Mouse (Mus musculus): Measurements from ENCODE around the gene Kcnd3.
"Not testable (repeated sequence)": the region's sequence is repeated elsewhere in the genome, so short reads cannot be mapped to it uniquely, and the experiment has no call there.

Kcnd3 gene

DNA sequence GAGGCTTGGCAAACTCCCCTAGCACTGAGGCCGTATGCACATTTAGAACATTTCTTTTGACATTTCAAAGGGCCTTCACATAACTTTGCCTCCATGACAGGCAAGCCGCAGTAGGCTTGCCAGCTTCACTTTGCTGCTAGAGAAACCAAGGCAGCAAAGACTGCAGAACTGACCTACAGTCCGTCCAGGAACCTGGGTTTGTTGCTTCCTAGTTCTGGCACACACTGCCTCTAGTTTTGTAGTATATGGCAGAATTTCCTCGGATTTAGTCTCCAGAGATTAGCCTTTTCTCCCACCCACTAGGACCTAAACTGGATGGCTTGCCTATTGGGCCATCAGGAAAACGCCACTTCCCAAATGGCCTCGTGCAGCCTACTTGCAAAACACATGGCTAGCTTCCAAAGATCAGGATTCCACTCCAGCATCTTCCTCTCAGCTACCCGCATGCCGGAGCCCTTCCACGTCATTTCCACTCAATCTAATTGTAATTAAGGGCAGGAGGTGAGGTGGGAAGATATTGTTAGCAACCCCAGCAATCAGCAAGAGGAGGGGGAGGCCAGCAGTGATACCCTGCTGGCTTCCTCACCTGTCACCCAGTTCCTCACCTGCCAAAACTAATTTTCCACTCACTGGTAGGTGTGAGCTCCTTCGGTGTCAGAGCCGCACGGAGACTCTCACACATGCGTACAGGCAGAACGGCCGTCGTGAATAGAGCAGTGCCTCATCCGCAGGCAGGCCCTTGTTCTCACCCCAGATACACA is 244.4 kb downstream of the Kcnd3 start:
- DNase-seq (ENCODE audit: low spot score in 2 of 2) = no peak

DNA sequence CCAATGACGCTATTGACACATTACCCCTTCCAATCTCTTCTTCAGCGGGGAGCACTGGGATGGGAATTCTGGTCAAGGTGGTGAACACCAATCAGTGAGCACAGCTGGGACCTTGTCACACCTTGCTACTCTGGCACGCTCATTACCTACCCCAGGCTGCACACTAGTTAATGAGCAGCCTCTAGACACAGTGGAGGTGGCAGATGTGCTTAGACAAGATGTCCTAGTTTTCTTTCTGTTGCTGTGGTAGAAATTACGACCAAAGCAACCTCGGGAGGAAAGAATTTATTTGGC is 245.0 kb downstream of the Kcnd3 start:
- DNase-seq (ENCODE audit: low spot score in 2 of 2) = no peak

DNA sequence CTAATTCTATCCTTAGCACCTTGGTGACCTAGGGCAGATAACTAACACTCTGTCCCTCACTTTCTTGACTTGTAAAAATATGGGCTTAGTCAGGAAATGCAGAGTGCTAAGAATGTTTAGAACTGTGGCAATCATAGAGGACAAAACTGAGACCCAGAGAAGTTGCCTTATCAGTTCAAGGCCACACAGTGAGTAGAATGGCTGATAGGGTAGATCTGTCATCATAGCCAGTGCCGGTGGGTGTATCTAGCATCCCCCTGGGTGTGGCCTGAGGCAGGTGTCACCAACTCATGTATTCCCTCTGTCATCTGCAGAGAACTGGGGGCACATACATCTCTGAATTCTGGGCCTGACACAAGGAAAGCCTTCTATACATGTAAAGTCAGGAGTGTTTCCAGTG is 246.2 kb downstream of the Kcnd3 start:
- no peak for DNase-seq (ENCODE audit: low spot score in 2 of 2)

- no peak for DNase-seq (ENCODE audit: low spot score in 2 of 2)
These were observed 247.3 kb downstream of the Kcnd3 start for GRCm38 (mm10) chr3:105699241-105699933.

DNA sequence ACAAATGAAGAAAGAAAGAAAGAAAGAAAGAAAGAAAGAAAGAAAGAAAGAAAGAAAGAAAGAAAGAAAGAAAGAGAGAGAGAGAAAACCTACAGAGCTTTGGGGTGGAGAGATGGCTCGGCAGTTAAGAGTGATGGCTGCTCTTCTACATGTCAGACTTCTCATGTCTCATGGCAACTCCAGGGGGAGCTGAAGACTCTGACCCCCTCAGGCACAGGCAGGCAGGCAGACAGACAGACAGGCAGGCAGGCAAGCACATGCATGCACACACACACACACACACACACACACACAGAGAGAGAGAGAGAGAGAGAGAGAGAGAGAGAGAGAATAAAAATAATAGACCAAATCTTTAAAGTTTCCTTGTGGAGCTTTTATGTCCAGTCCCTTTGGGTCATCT is 248.7 kb downstream of the Kcnd3 start:
- not testable (repeated sequence) for DNase-seq (ENCODE audit: low spot score in 2 of 2)

- DNase-seq (ENCODE audit: low spot score in 2 of 2) = no peak
These were observed 249.3 kb downstream of the Kcnd3 start for GRCm38 (mm10) chr3:105701399-105701798.

GRCm38 (mm10) chr3:105703571-105703970 is 251.4 kb downstream of the Kcnd3 start:
- no peak for DNase-seq (ENCODE audit: low spot score in 2 of 2)

- peak; percentile 60 to 70 for DNase-seq (ENCODE audit: low spot score in 2 of 2)
These were observed 252.2 kb downstream of the Kcnd3 start, which contains the start of gene Inka2 for GRCm38 (mm10) chr3:105704031-105705008. Gene Inka2 (plus strand): TSS chr3:105704599.

DNA sequence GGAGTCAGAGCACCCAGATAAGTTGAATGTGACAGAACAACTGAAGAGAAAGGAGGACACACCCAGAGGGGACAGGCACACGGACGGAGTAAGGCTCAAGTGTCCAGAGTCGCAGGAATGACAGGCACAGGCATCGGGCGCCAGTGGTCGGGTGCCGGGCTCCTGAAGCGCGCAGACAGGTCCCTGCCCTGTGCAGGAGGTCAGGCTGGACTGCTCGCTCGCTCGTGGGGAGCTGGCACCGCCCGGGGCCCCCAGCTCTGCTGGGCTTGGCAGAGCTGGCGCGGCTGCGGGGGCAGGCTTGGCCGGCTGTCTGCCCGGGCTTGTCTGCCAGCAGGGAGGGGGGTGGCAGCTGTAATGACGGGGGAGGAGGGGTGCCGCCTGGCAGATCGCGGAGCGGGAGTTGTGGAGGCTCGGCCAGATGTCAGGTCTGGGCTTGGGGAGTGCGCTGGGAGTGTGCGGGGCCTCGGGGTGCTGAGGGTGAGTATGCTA is 253.0 kb downstream of the Kcnd3 start:
- DNase-seq (ENCODE audit: low spot score in 2 of 2) = peak; percentile 61 to 73

DNA sequence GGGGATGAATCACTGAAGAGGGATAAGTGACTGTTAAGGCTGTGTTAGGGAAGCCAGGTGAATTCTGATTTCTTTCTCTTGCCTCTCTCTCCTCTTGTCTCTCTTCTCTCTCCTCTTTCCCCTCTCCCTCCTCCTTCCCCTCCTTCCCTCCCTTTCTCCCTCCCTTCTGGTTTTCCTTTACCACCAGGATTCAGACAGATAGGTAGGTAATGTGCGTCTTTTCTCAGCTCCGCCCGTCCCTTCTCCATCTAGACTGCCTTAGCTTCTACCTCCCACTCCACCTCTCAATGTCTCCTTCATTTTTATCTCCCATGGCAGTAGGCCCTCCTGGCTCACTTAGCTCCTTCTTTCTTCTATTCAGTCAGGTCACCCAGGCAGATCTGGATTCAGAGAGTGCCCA is 253.4 kb downstream of the Kcnd3 start:
- DNase-seq (ENCODE audit: low spot score in 2 of 2) = no peak

GRCm38 (mm10) chr3:105706366-105707020 is 254.4 kb downstream of the Kcnd3 start:
- DNase-seq (ENCODE audit: low spot score in 2 of 2) = no peak

DNA sequence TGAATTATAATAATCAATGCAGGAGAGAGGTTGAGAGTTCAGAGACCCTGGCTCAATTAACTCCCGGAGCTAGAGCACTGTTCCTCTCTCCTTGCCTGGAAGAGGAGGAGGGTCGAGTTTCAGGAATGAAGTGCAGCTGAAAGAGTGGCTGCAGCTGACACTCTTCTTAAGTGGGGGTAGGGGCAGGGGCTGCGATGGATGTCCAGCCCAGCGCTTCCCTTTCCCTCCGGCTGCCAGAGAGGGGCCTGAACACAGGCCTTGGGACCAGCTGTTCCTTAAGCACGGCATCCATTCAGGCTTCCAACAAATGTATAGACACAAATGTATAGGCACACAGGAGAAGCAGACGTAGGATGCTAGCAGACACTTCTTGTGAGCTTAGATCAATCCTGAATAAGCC is 255.5 kb downstream of the Kcnd3 start:
- no peak for DNase-seq (ENCODE audit: low spot score in 2 of 2)

DNA sequence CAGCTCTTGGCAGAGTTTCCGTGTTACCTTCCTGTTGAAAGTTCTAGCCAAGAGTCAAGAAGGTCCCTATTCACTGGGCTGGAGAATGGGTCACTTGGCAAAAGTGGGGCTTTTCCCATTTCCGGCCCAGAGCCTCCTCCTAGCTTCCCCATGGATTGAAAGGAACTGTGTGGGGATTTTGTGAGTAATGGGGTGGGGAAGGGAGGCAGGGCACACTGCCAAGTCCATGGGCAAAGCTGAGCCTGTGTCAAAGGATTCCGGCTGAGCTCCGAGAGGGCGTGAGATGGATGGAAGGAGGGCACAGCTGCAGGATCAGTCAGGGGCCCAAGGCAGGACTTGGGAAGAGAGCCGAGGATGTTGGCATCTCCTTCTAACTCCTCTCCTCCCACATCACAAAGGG is 258.1 kb downstream of the Kcnd3 start:
- DNase-seq (ENCODE audit: low spot score in 2 of 2) = no peak

DNA sequence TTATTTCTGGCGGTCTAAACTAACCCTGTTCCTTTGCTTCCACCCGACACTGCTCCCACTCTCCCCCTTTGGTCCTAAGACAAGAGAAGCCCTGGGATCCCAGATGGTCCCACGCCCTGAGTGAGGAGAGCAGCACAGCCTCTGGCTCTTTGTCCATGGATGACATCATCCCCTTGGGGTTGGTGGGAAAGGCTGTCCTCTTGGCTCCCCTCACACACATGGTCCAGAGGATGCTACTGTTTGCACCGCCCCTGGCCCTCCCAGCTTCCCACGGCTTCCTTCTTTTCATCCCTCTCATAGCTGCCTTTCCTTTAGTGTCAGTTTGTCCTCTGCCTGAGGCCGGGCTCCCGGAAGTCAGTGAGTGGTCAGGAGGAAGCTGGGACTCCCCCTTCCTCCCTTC is 259.6 kb downstream of the Kcnd3 start:
- no peak for DNase-seq (ENCODE audit: low spot score in 2 of 2)

DNA sequence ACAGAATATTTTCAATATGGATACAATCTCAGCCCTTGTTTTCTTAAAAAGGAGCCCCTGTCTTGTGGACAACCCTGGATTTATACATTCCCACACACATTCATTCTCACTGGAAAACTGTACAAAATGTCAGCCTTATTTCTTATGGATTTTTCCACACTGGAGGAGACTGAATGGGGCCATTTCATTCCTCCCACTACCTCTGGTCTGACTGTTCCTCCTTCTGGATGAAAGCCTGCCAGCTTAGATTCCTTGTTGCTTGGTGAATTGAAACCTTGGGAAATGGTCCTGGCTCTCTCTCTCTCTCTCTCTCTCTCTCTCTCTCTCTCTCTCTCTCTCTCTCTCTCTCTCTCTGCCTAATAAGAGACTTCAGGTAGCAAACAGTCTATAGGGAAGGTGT is 260.7 kb downstream of the Kcnd3 start:
- DNase-seq (ENCODE audit: low spot score in 2 of 2) = no peak

- no peak for DNase-seq (ENCODE audit: low spot score in 2 of 2)
These were observed 262.1 kb downstream of the Kcnd3 start for GRCm38 (mm10) chr3:105714091-105714819.

- DNase-seq (ENCODE audit: low spot score in 2 of 2) = no peak
These were observed 262.7 kb downstream of the Kcnd3 start for GRCm38 (mm10) chr3:105714820-105715167.

- DNase-seq (ENCODE audit: low spot score in 2 of 2) = no peak
These were observed 264.3 kb downstream of the Kcnd3 start for GRCm38 (mm10) chr3:105716353-105717000.

DNA sequence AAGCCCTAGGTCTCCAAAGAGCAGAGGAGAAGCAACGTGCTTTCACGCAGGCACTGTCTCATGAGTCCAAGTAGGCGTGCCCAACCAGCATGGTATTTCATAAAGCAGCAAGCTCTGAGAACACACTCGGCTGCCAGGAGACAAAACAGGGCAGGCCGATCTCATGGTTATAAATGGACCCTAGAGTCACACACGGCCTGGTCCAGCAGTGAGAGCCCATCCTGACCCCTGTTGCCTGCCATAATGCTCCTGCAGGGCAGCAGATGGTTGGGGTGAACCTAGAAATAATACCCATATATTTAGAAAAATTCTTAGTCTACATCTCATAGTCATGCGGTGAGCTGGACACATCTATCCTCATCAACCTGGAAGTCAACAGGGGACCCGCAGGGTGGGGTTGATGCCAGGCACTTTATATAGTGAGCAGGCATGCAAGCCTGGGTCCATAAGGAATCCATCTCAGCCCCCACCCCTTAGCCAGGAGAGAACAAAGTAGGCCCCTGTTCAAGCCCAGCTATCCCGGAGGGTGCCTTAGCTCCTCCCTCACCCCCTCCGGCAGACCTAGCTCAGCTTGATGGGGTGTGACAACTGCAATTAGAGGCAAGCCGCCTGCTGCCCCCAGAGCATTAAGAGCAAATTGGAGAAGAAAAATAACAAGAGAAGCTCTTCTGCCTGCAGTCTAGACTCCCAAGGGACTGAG is 265.9 kb downstream of the Kcnd3 start:
- no peak for DNase-seq (ENCODE audit: low spot score in 2 of 2)

DNA sequence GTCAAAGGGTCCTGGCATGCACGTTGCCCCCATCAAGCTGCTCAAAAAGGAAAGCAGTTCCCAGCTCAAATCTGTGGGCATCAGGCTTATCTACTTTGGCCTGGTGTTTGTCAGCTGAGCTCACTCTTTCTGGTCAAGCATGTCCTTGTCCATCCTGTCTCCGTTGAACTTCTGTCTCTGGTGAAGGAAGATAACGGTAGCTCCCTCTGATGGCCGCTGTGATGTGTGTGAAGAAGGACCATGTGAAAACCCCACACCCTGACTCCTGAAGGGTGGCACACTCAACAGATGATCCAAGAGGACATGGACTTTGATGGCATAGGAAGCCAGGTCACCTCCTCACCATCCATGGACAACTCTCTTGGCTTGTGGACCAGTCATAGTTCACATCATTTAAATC is 266.6 kb downstream of the Kcnd3 start:
- no peak for DNase-seq (ENCODE audit: low spot score in 2 of 2)
